Mouse (Mus musculus) layer of hippocampus, adult 18-20 months (tissue): Measurements from ENCODE around the gene Xpr1. TPM values are rescaled to one million over a fixed set of nuclear protein-coding genes. Genes with fewer than 3 reads are reported as not detected.
A peak's percentile ranks its signal among the peaks of the same experiment; 100 is the strongest.

ENCODE experiments used
- DNase-seq, 2 experiments: peaks; one replicate each; pipeline ENCODE4 v3.0.0; 2022; ENCODE audit warnings: low spot score in 2 of 2
- long read RNA-seq: library from polyadenylated mRNA; stranded (forward); transcript quantifications from one replicate; pipeline ENCODE4 v2.0.0, GENCODE M21; 2021
- total RNA-seq, 2 experiments: library from RNA; stranded (reverse); gene quantifications; 2 replicates each; pipeline ENCODE4 v1.2.3; 2021

Xpr1 gene
- 10 to 100 TPM; 83.2 to 86.2 TPM for total RNA-seq
- long read RNA-seq, partial matches to known transcripts: 0 of 9 reads
- long read RNA-seq, other reads (novel, unspliced or antisense): 9 of 9 reads

GRCm38 (mm10) chr1:155416701-155417677 is at the start of gene Xpr1:
Gene Xpr1 (minus strand): TSS chr1:155417415.
- peak; percentile 92 to 97 for DNase-seq

GRCm38 (mm10) chr1:155463442-155463841 is 46.2 kb upstream of the Xpr1 start:
- no peak for DNase-seq

- DNase-seq: no peak
Measured at GRCm38 (mm10) chr1:155462582-155462981, 45.4 kb upstream of the Xpr1 start.

- no peak for DNase-seq
Measured at GRCm38 (mm10) chr1:155457532-155457931, 40.3 kb upstream of the Xpr1 start.

GRCm38 (mm10) chr1:155453180-155453579 is 36.0 kb upstream of the Xpr1 start:
- DNase-seq: no peak

GRCm38 (mm10) chr1:155448932-155449331 is 31.7 kb upstream of the Xpr1 start:
- DNase-seq: peak; percentile 21 to 52

GRCm38 (mm10) chr1:155447277-155447676 is 30.1 kb upstream of the Xpr1 start:
- DNase-seq: no peak

GRCm38 (mm10) chr1:155443115-155443514 is 25.9 kb upstream of the Xpr1 start:
- no peak for DNase-seq

GRCm38 (mm10) chr1:155442521-155443001 is 25.3 kb upstream of the Xpr1 start:
- peak; percentile 58 to 79 for DNase-seq

- no peak for DNase-seq
Measured at GRCm38 (mm10) chr1:155439551-155439950, 22.3 kb upstream of the Xpr1 start.

- no peak for DNase-seq
Measured at GRCm38 (mm10) chr1:155438525-155438924, 21.3 kb upstream of the Xpr1 start.

GRCm38 (mm10) chr1:155429304-155429703 is 12.1 kb upstream of the Xpr1 start:
- DNase-seq: no peak

- no peak for DNase-seq
Measured at GRCm38 (mm10) chr1:155427126-155427865, 10.1 kb upstream of the Xpr1 start.

GRCm38 (mm10) chr1:155425743-155426315 is 8.6 kb upstream of the Xpr1 start:
- DNase-seq: no peak

GRCm38 (mm10) chr1:155425285-155425684 is 8.1 kb upstream of the Xpr1 start:
- DNase-seq: no peak

GRCm38 (mm10) chr1:155423801-155424200 is 6.6 kb upstream of the Xpr1 start:
- DNase-seq: no peak

- no peak for DNase-seq
Measured at GRCm38 (mm10) chr1:155422022-155422421, 4.8 kb upstream of the Xpr1 start.

- DNase-seq: no peak
Measured at GRCm38 (mm10) chr1:155416147-155416700, 991 bp downstream of the Xpr1 start.

- no peak for DNase-seq
Measured at GRCm38 (mm10) chr1:155415421-155415820, 1.8 kb downstream of the Xpr1 start.

- no peak for DNase-seq
Measured at GRCm38 (mm10) chr1:155412705-155413104, 4.5 kb downstream of the Xpr1 start.

- DNase-seq: no peak
Measured at GRCm38 (mm10) chr1:155408577-155408966, 8.6 kb downstream of the Xpr1 start.
